Mouse (Mus musculus) heart, postnatal 14 days (tissue): ENCODE data around the gene Olfr906. TPM values are rescaled to one million over a fixed set of nuclear protein-coding genes. Genes with fewer than 3 reads are reported as not detected.

Experiments used
- DNase-seq, 2 experiments: peaks; one replicate each; pipeline ENCODE4 v3.0.0; 2021 to 2022
- intact Hi-C: fragments of 180-260 bp; cut with DNase I; formaldehyde crosslinking; loops from one replicate; pipeline ENCODE4 v1.15.1; 2025
- long read RNA-seq, 2 experiments: library from polyadenylated mRNA; stranded (forward); transcript quantifications; one replicate each; pipeline ENCODE4 v2.0.0; 2021
- total RNA-seq, 2 experiments: library from RNA; stranded (reverse); gene quantifications; 2 replicates each; pipeline ENCODE4 v1.2.3; 2021

Olfr906 gene
- not detected for total RNA-seq
- long read RNA-seq, experiment 1: 0 reads
- long read RNA-seq, experiment 2: 0 reads

DNA sequence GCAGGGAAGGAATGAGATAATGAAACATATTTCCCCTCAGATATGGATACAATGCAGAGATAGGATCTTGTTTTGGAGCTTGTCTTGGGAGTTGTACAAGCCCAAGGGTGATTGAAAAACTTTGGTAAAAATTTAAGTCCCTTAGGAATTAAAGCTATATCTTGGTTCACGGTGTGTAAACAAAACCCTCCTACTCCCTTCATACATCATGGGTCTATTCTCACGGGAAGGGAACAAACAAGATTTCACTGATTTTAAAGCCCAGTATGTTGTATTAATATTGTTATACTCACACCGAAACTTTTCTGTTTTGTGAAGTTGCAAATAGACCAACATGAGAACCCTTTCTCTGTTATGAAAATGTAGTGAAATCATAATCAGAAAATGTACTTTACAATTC, at the start of gene Olfr906:
Gene Olfr906 (plus strand): TSS at position 301 of the 400 bp plus-strand sequence.
- intact Hi-C loops: no loop called here
- no peak for DNase-seq

DNA sequence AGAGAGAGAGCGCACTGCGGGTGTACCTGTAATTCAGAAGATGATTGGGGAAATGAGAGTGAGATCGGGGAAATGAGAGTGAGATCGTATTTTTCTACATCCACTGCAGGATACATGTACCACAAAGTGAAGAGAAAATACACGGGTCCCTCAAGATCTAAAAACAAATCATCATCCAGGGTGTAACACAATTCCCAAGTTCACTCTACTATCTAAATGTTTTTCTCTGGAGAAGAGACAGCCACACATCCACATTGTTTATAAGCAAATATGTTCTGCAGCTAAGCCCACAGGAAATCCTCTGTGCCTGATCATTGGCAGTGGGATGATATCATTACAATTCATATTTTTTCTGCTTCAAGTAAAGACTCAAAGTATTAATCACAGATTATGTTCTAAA, 39.5 kb upstream of the Olfr906 start, which contains the start of gene Olfr902:
Gene Olfr902 (plus strand): TSS at position 301 of the 400 bp plus-strand sequence.
- no peak for DNase-seq
- intact Hi-C loops: no loop called here

DNA sequence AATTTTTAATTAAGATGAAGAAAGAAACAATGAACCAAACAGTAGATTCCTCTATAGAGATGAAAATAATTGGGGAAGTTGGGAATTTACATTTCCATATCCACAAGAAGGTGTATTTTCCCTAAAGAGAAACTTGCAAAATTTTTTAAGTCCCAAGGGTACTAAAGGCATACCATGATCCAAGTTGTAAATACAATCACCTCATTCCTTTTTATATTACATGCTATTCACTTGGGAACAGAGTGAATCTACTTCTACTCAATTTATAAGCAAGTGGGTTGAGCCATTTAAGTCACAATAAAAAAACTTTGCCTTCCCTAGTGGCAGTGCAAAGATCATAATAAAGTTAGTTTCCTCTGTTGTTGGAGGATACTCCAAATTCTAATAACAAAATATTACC, 24.0 kb upstream of the Olfr906 start, which contains the start of gene Olfr904:
Gene Olfr904 (plus strand): TSS at position 301 of the 400 bp plus-strand sequence.
- no peak for DNase-seq
- intact Hi-C loops: no loop called here

DNA sequence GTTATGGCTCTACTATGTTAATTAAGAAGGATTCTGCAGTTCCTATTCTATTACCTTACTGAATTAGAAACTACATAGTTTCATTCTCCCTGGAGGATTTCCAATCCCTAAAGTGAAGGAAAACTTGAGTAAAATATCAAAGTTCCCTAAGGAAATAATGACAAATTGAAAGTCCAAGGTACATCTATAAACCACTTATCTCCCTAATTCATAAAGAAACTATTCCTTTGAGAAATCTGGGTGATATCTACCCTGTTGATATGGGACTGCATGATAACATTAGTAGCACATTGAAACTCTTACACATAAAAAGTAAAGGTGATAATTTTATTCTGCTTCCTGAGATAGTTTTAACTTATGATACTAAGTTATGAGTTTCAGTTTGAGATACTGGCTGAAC, 16.1 kb upstream of the Olfr906 start, which contains the start of gene Olfr905:
Gene Olfr905 (plus strand): TSS at position 301 of the 400 bp plus-strand sequence.
- intact Hi-C loops: no loop called here

DNA sequence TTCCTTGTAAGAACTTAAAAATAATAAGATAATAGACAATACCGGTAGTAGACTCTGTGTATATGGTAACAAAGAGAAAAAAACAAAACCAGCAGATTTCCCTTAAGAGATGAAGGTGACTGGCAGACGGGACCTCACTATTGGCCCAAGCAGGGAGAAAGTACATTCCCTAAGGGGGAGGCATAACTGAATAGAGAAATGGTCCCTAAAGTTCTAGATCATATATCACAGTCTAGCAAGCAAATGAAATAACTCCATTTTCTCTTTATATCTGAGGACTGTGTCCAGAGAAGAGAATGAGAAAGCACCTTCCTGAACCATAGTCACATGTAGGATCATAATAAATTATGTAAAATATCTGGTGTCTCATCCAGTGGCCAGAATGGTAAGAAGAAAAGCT, 8.6 kb downstream of the Olfr906 start, which contains the start of gene Olfr907:
Gene Olfr907 (plus strand): TSS at position 301 of the 400 bp plus-strand sequence.
- DNase-seq: no peak

More for the DNA sequence above, 16.1 kb upstream of the Olfr906 start, which contains the start of gene Olfr905:
- DNase-seq: no peak

DNA sequence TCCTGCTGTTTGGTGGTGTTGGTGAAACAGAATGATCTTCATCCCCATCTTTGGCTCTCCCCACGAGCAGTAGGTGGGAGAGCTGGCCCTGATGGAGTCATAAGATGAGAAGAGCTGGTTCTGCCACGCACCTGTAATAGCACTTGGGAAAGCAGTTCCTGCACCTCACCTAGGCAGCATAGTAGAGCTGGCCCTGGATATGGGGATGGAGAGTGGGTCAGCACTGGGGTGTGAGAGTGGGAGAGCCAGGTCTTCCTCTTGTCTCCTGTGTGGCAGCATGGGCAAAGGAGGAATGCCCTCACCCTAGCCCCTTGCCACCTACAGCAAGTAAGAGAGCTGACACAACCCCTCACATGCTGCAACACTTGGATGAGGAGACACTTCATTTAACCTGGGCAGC, 25.5 kb downstream of the Olfr906 start:
- intact Hi-C loops: no loop called here
- no peak for DNase-seq

More for the DNA sequence above, 8.6 kb downstream of the Olfr906 start, which contains the start of gene Olfr907:
- intact Hi-C loops: no loop called here

DNA sequence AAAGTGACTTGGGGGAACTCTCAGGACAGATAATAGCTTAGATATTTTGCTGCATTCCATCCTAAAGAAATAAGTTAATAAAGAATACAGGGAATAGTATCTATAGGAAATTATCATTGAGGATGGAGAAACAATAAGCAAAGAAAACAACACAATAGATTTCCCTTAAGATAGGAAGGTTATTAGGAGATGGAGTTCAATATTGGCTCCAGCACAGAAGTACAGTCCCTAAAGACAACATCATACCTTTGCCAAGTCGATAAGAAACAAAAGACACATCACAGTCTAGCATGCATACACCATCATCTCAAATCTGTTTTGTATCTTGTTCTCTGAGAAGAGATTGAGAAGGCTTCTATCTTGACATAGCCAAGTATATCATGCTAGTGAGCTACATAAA, 34.4 kb downstream of the Olfr906 start, which contains the start of gene Olfr911-ps1:
Gene Olfr911-ps1 (plus strand): TSS at position 301 of the 400 bp plus-strand sequence.
- no peak for DNase-seq
- intact Hi-C loops: no loop called here

DNA sequence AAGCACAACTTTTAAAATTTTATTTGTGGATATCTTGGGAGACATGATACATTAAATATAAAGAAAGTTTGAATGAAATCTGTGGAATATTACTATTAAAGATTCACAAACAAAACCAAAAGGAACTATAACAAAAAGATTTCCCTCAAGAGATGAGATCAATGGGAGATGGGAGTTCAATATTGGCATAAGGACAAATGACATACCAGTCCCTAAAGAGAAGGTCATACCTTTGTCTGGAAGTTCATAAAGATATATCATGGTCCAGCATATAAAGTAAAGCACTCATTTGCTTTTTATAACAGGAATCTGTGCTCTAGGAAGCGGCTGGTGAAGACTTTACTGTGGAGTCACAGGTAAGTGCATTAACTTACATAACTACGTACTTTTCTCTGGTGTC, 50.7 kb downstream of the Olfr906 start, which contains the start of gene Olfr910:
Gene Olfr910 (plus strand): TSS at position 301 of the 400 bp plus-strand sequence.
- DNase-seq: no peak
- intact Hi-C loops: no loop called here

Other genes starting within 250 kb of the Olfr906 start
- not detected for gene Olfr143, start 234.3 kb upstream of the Olfr906 start, total RNA-seq
- not detected for gene Olfr895, start 219.2 kb upstream of the Olfr906 start, total RNA-seq
- gene Olfr896-ps1, start 196.0 kb upstream of the Olfr906 start, total RNA-seq: not detected
- not detected for gene Olfr25, start 158.0 kb upstream of the Olfr906 start, total RNA-seq
- not detected for gene Olfr898, start 138.7 kb upstream of the Olfr906 start, total RNA-seq
- not detected for gene Olfr250, start 120.2 kb upstream of the Olfr906 start, total RNA-seq
- gene Olfr251, start 110.0 kb upstream of the Olfr906 start, total RNA-seq: not detected
- gene Olfr147, start 85.4 kb upstream of the Olfr906 start, total RNA-seq: not detected
- not detected for gene Olfr901, start 57.6 kb upstream of the Olfr906 start, total RNA-seq
- not detected for gene Olfr902, start 39.4 kb upstream of the Olfr906 start, total RNA-seq
- gene Olfr904, start 23.9 kb upstream of the Olfr906 start, total RNA-seq: not detected
- gene Olfr905, start 16.0 kb upstream of the Olfr906 start, total RNA-seq: not detected
- gene Olfr907, start 8.7 kb downstream of the Olfr906 start, total RNA-seq: not detected
- not detected for gene Olfr911-ps1, start 34.5 kb downstream of the Olfr906 start, total RNA-seq
- not detected for gene Olfr910, start 50.8 kb downstream of the Olfr906 start, total RNA-seq
- not detected for gene Olfr912, start 93.1 kb downstream of the Olfr906 start, total RNA-seq
- gene Olfr913, start 105.7 kb downstream of the Olfr906 start, total RNA-seq: not detected
- not detected for gene Olfr914, start 118.0 kb downstream of the Olfr906 start, total RNA-seq
- not detected for gene Olfr916, start 172.8 kb downstream of the Olfr906 start, total RNA-seq
- gene Olfr917, start 178.8 kb downstream of the Olfr906 start, total RNA-seq: not detected
- gene Olfr918, start 187.5 kb downstream of the Olfr906 start, total RNA-seq: not detected
- gene Olfr919, start 216.6 kb downstream of the Olfr906 start, total RNA-seq: not detected
- 10 to 100 TPM; 30.5 to 31.7 TPM for gene Vwa5a, start 231.2 kb downstream of the Olfr906 start, total RNA-seq